Mouse (Mus musculus) erythroblast, embryonic 14.5 days (primary cell): ENCODE measurements around the gene Lhfpl2.

ENCODE experiments used
- GATA1 ChIP-seq: IDR thresholded peaks from 2 replicates; pipeline ENCODE4 v1.6.1; 2012; ENCODE audit warnings: low read length, inconsistent platforms, mixed read lengths
- TAL1 ChIP-seq: IDR thresholded peaks from 3 replicates; pipeline ENCODE4 v1.6.1; 2012; ENCODE audit warnings: low read length, inconsistent platforms, mixed read lengths

DNA sequence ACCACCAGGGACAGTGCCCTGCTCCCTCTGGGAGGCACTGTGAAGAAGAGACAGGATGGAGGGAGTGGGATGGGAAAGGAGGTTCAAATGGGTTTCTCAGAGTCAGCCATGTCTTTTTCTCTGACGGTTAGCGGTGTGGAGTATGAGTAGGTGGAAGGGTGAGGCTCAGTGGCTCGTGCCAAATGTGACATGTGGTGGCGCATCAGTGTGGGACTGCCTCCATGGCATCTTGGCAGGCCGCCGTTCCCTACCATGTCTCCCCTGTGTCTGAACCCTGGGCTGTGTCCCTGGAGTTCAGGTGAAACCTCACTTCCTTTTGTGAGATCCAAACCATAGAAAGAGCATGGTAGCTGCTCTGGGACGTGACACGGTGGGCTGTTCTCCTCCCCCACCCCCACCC is 92.2 kb downstream of the Lhfpl2 start:
- TF ChIP-seq GATA1 (no peak), TAL1 (no peak)
